Mouse (Mus musculus): ENCODE data around the gene Fbxw7. TPM values are rescaled to one million over a fixed set of nuclear protein-coding genes. Genes with fewer than 3 reads are reported as not detected.
"Not testable (repeated sequence)": the region's sequence is repeated elsewhere in the genome, so short reads cannot be mapped to it uniquely, and the experiment has no call there.

Fbxw7 gene
- polyA plus RNA-seq, 1 experiment from 2014 or later: 19.5 TPM

GRCm38 (mm10) chr3:84860669-84861068, 45.6 kb downstream of the Fbxw7 start:
- H3K27ac ChIP-seq (ENCODE audit: low read depth, low read length): no peak overlapping the region
- H3K36me3 ChIP-seq (ENCODE audit: control insufficient read depth, insufficient read depth, low read length): no peaks in the 10 kb centered on the region
- H3K9me3 ChIP-seq (ENCODE audit: control insufficient read depth, low read length): no peaks in the 10 kb centered on the region
- DNase-seq (ENCODE audit: low spot score) (no peak), ATAC-seq (replicated peaks; ENCODE audit: low FRiP score) (no peak)
- H3K4me3 ChIP-seq (ENCODE audit: low read depth, low read length): no peak overlapping the region
- no peak overlapping the region for H3K9ac ChIP-seq (ENCODE audit: low read length)
- H3K4me1 ChIP-seq (replicated peaks; ENCODE audit: control insufficient read depth, insufficient read depth, low read length): no peaks in the 10 kb centered on the region
- WGBS: 86% methylated on average over 1 of the region's 1 CpGs
- no peaks in the 10 kb centered on the region for H3K27me3 ChIP-seq (ENCODE audit: control insufficient read depth, insufficient read depth, low read length)
- no peak overlapping the region for H3K4me2 ChIP-seq (ENCODE audit: low read depth, low read length, severe bottlenecking)

- not testable (repeated sequence) for H3K27me3 ChIP-seq (ENCODE audit: control insufficient read depth, insufficient read depth, low read length); H3K4me2 ChIP-seq (ENCODE audit: low read depth, low read length, severe bottlenecking); H3K36me3 ChIP-seq (ENCODE audit: control insufficient read depth, insufficient read depth, low read length); DNase-seq (ENCODE audit: low spot score); H3K4me3 ChIP-seq (ENCODE audit: low read depth, low read length); ATAC-seq (replicated peaks; ENCODE audit: low FRiP score); H3K9ac ChIP-seq (ENCODE audit: low read length); H3K9me3 ChIP-seq (ENCODE audit: control insufficient read depth, low read length); H3K27ac ChIP-seq (ENCODE audit: low read depth, low read length); H3K4me1 ChIP-seq (replicated peaks; ENCODE audit: control insufficient read depth, insufficient read depth, low read length)
- 96% methylated on average over 3 of the region's 3 CpGs for WGBS
These were observed 46.7 kb downstream of the Fbxw7 start for GRCm38 (mm10) chr3:84861817-84862216.

- no peaks in the 10 kb centered on the region for H3K4me1 ChIP-seq (replicated peaks; ENCODE audit: control insufficient read depth, insufficient read depth, low read length)
- H3K27me3 ChIP-seq (ENCODE audit: control insufficient read depth, insufficient read depth, low read length): no peaks in the 10 kb centered on the region
- H3K27ac ChIP-seq (ENCODE audit: low read depth, low read length): no peak overlapping the region
- 78% methylated on average over 3 of the region's 3 CpGs for WGBS
- ATAC-seq (replicated peaks; ENCODE audit: low FRiP score): no peak
- H3K4me3 ChIP-seq (ENCODE audit: low read depth, low read length): no peak overlapping the region
- H3K9me3 ChIP-seq (ENCODE audit: control insufficient read depth, low read length): no peaks in the 10 kb centered on the region
- H3K36me3 ChIP-seq (ENCODE audit: control insufficient read depth, insufficient read depth, low read length): no peaks in the 10 kb centered on the region
- no peak for DNase-seq (ENCODE audit: low spot score)
- H3K4me2 ChIP-seq (ENCODE audit: low read depth, low read length, severe bottlenecking): no peak overlapping the region
- no peak overlapping the region for H3K9ac ChIP-seq (ENCODE audit: low read length)
These were observed 50.6 kb downstream of the Fbxw7 start for GRCm38 (mm10) chr3:84865684-84866083.

- no peaks in the 10 kb centered on the region for H3K4me1 ChIP-seq (replicated peaks; ENCODE audit: control insufficient read depth, insufficient read depth, low read length)
- no peak for ATAC-seq (replicated peaks; ENCODE audit: low FRiP score)
- 76% methylated on average over 4 of the region's 4 CpGs for WGBS
These were observed 51.8 kb downstream of the Fbxw7 start for GRCm38 (mm10) chr3:84866866-84867265.

GRCm38 (mm10) chr3:84867434-84867975, 52.4 kb downstream of the Fbxw7 start:
- Histone ChIP-seq H3K9ac (ENCODE audit: low read length) (no peak overlapping the region), H3K9me3 (ENCODE audit: control insufficient read depth, low read length) (no peaks in the 10 kb centered on the region), H3K27ac (ENCODE audit: low read depth, low read length) (no peak overlapping the region), H3K4me3 (ENCODE audit: low read depth, low read length) (no peak overlapping the region), H3K4me2 (ENCODE audit: low read depth, low read length, severe bottlenecking) (no peak overlapping the region), H3K27me3 (ENCODE audit: control insufficient read depth, insufficient read depth, low read length) (no peaks in the 10 kb centered on the region), H3K36me3 (ENCODE audit: control insufficient read depth, insufficient read depth, low read length) (no peaks in the 10 kb centered on the region), H3K4me1 (replicated peaks; ENCODE audit: control insufficient read depth, insufficient read depth, low read length) (no peaks in the 10 kb centered on the region)
- ATAC-seq (replicated peaks; ENCODE audit: low FRiP score): no peak
- DNase-seq (ENCODE audit: low spot score): no peak
- 81% methylated on average over 1 of the region's 1 CpGs for WGBS

More at GRCm38 (mm10) chr3:84866866-84867265, 51.8 kb downstream of the Fbxw7 start:
- Histone ChIP-seq H3K9me3 (ENCODE audit: control insufficient read depth, low read length) (no peaks in the 10 kb centered on the region), H3K4me3 (ENCODE audit: low read depth, low read length) (no peak overlapping the region), H3K9ac (ENCODE audit: low read length) (no peak overlapping the region), H3K36me3 (ENCODE audit: control insufficient read depth, insufficient read depth, low read length) (no peaks in the 10 kb centered on the region), H3K27me3 (ENCODE audit: control insufficient read depth, insufficient read depth, low read length) (no peaks in the 10 kb centered on the region), H3K27ac (ENCODE audit: low read depth, low read length) (no peak overlapping the region), H3K4me2 (ENCODE audit: low read depth, low read length, severe bottlenecking) (no peak overlapping the region)
- no peak for DNase-seq (ENCODE audit: low spot score)

GRCm38 (mm10) chr3:84867991-84868390, 52.9 kb downstream of the Fbxw7 start:
- ATAC-seq (replicated peaks; ENCODE audit: low FRiP score): no peak

GRCm38 (mm10) chr3:84870126-84870525, 55.1 kb downstream of the Fbxw7 start:
- ATAC-seq (replicated peaks; ENCODE audit: low FRiP score): no peak

More at GRCm38 (mm10) chr3:84867991-84868390, 52.9 kb downstream of the Fbxw7 start:
- Histone ChIP-seq H3K36me3 (ENCODE audit: control insufficient read depth, insufficient read depth, low read length) (no peaks in the 10 kb centered on the region), H3K4me1 (replicated peaks; ENCODE audit: control insufficient read depth, insufficient read depth, low read length) (no peaks in the 10 kb centered on the region), H3K27ac (ENCODE audit: low read depth, low read length) (no peak overlapping the region), H3K4me3 (ENCODE audit: low read depth, low read length) (no peak overlapping the region), H3K9ac (ENCODE audit: low read length) (no peak overlapping the region), H3K27me3 (ENCODE audit: control insufficient read depth, insufficient read depth, low read length) (no peaks in the 10 kb centered on the region), H3K4me2 (ENCODE audit: low read depth, low read length, severe bottlenecking) (no peak overlapping the region), H3K9me3 (ENCODE audit: control insufficient read depth, low read length) (no peaks in the 10 kb centered on the region)
- 26% methylated on average over 1 of the region's 1 CpGs for whole genome bisulfite sequencing
- no peak for DNase-seq (ENCODE audit: low spot score)

GRCm38 (mm10) chr3:84875306-84875705, 60.2 kb downstream of the Fbxw7 start:
- Histone ChIP-seq H3K4me1 (replicated peaks; ENCODE audit: control insufficient read depth, insufficient read depth, low read length) (no peaks in the 10 kb centered on the region), H3K4me2 (ENCODE audit: low read depth, low read length, severe bottlenecking) (no peak overlapping the region), H3K27ac (ENCODE audit: low read depth, low read length) (no peak overlapping the region), H3K9ac (ENCODE audit: low read length) (no peak overlapping the region), H3K4me3 (ENCODE audit: low read depth, low read length) (no peak overlapping the region), H3K27me3 (ENCODE audit: control insufficient read depth, insufficient read depth, low read length) (no peaks in the 10 kb centered on the region), H3K36me3 (ENCODE audit: control insufficient read depth, insufficient read depth, low read length) (no peaks in the 10 kb centered on the region), H3K9me3 (ENCODE audit: control insufficient read depth, low read length) (no peaks in the 10 kb centered on the region)
- WGBS: 79% methylated on average over 9 of the region's 9 CpGs
- ATAC-seq (replicated peaks; ENCODE audit: low FRiP score) (no peak), DNase-seq (ENCODE audit: low spot score) (no peak)

More at GRCm38 (mm10) chr3:84870126-84870525, 55.1 kb downstream of the Fbxw7 start:
- Histone ChIP-seq H3K36me3 (ENCODE audit: control insufficient read depth, insufficient read depth, low read length) (no peaks in the 10 kb centered on the region), H3K4me3 (ENCODE audit: low read depth, low read length) (no peak overlapping the region), H3K27ac (ENCODE audit: low read depth, low read length) (no peak overlapping the region), H3K4me2 (ENCODE audit: low read depth, low read length, severe bottlenecking) (no peak overlapping the region), H3K9me3 (ENCODE audit: control insufficient read depth, low read length) (no peaks in the 10 kb centered on the region), H3K27me3 (ENCODE audit: control insufficient read depth, insufficient read depth, low read length) (no peaks in the 10 kb centered on the region), H3K4me1 (replicated peaks; ENCODE audit: control insufficient read depth, insufficient read depth, low read length) (no peaks in the 10 kb centered on the region), H3K9ac (ENCODE audit: low read length) (no peak overlapping the region)
- no peak for DNase-seq (ENCODE audit: low spot score)

GRCm38 (mm10) chr3:84876211-84876610, 61.1 kb downstream of the Fbxw7 start:
- ATAC-seq (replicated peaks; ENCODE audit: low FRiP score) (no peak), DNase-seq (ENCODE audit: low spot score) (no peak)
- no peak overlapping the region for H3K9ac ChIP-seq (ENCODE audit: low read length)
- 76% methylated on average over 4 of the region's 4 CpGs for WGBS
- no peaks in the 10 kb centered on the region for H3K36me3 ChIP-seq (ENCODE audit: control insufficient read depth, insufficient read depth, low read length)
- no peaks in the 10 kb centered on the region for H3K27me3 ChIP-seq (ENCODE audit: control insufficient read depth, insufficient read depth, low read length)
- no peaks in the 10 kb centered on the region for H3K9me3 ChIP-seq (ENCODE audit: control insufficient read depth, low read length)
- no peaks in the 10 kb centered on the region for H3K4me1 ChIP-seq (replicated peaks; ENCODE audit: control insufficient read depth, insufficient read depth, low read length)
- no peak overlapping the region for H3K27ac ChIP-seq (ENCODE audit: low read depth, low read length)
- no peak overlapping the region for H3K4me2 ChIP-seq (ENCODE audit: low read depth, low read length, severe bottlenecking)
- H3K4me3 ChIP-seq (ENCODE audit: low read depth, low read length): no peak overlapping the region
